Mouse (Mus musculus) midbrain, embryonic 11.5 days (tissue): ENCODE measurements at regions not wholly inside any gene's neighbourhood (a gene's known extent, or its start where the extent isn't known, plus 50 kb on each side); places are given as distances from the start of the nearest gene placed in this dataset.

Experiments
- ATAC-seq: fragments of 200-750 bp; cut with Nextera tagmentation; 2 replicates; pipeline ENCODE4 v1.8.0; 2017; ENCODE audit warnings: moderate TSS enrichment, moderate library complexity; ENCODE audit not compliant: low FRiP score
- DNase-seq: peaks from one replicate; pipeline ENCODE4 v3.0.0; 2015; ENCODE audit warnings: low spot score; ENCODE audit errors: missing footprints
- H3K27ac ChIP-seq: fragments of 300-500 bp; sonication (generic); 2 replicates; pipeline ENCODE4 v1.5.1; 2014; ENCODE audit warnings: low read depth, low read length
- H3K27me3 ChIP-seq: fragments of 300-500 bp; sonication (generic); 2 replicates; pipeline ENCODE4 v1.6.1; 2014; ENCODE audit warnings: mild to moderate bottlenecking, low read length, moderate library complexity, mixed read lengths; ENCODE audit not compliant: control insufficient read depth, insufficient read depth
- H3K36me3 ChIP-seq: fragments of 300-500 bp; sonication (generic); 2 replicates; pipeline ENCODE4 v1.6.1; 2014; ENCODE audit warnings: mild to moderate bottlenecking, low read length, moderate library complexity, mixed read lengths; ENCODE audit not compliant: control insufficient read depth, insufficient read depth
- H3K4me1 ChIP-seq: fragments of 300-500 bp; sonication (generic); 2 replicates; pipeline ENCODE4 v1.6.1; 2014; ENCODE audit warnings: low read length; ENCODE audit not compliant: control insufficient read depth, insufficient read depth
- H3K4me2 ChIP-seq: fragments of 300-500 bp; sonication (generic); 2 replicates; pipeline ENCODE4 v1.6.1; 2014; ENCODE audit warnings: mild to moderate bottlenecking, moderate library complexity
- H3K4me3 ChIP-seq: fragments of 300-500 bp; sonication (generic); 2 replicates; pipeline ENCODE4 v1.5.1; 2014; ENCODE audit warnings: low read depth, low read length
- H3K9ac ChIP-seq: fragments of 300-500 bp; sonication (generic); 2 replicates; pipeline ENCODE4 v1.6.1; 2014; ENCODE audit warnings: low read length
- H3K9me3 ChIP-seq: fragments of 300-500 bp; sonication (generic); 2 replicates; pipeline ENCODE4 v1.6.1; 2016; ENCODE audit warnings: low read length; ENCODE audit not compliant: control insufficient read depth
- WGBS: fragments of 180-500 bp; shearing (Covaris S2); extraction: QIAGEN DNeasy Blood & Tissue Kit; methylation state at CpG from one replicate; pipeline ENCODE4 v1.1.7; 2014; 5-methylcytosine and 5-hydroxymethylcytosine counted together

DNA sequence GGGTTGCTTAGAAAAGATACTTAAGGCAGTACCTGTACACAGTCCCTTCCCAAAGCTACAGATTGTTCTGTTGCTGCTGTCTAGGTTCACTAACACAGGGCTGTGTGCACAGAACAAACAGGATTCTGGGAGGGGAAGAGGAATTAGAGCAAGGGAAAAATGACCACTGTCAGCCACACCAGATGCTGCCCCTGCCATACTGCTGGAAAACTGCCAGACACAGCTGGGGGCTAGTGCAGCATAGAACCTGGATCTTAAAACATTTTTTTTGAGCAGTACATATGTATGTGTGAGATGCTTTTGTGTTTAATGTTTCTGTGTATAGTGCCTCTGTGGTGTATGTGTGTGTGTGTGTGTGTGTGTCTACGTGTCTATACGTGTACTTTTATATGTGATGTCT lies 291.7 kb upstream of the Myt1l start:
- WGBS, result 95% methylated on average over 2 of the region's 2 CpGs
- peak; percentile 62 for DNase-seq
- ATAC-seq, result no peak
- H3K36me3 ChIP-seq, result no peaks in the 10 kb centered on the region
- H3K9ac ChIP-seq, result no peak overlapping the region
- H3K27me3 ChIP-seq, result no peaks in the 10 kb centered on the region
- H3K4me3 ChIP-seq, result no peak overlapping the region
- H3K4me1 ChIP-seq, result peaks cover 15% of the 10 kb centered on the region
- H3K9me3 ChIP-seq, result no peaks in the 10 kb centered on the region
- no peak overlapping the region for H3K4me2 ChIP-seq
- H3K27ac ChIP-seq, result no peak overlapping the region

DNA sequence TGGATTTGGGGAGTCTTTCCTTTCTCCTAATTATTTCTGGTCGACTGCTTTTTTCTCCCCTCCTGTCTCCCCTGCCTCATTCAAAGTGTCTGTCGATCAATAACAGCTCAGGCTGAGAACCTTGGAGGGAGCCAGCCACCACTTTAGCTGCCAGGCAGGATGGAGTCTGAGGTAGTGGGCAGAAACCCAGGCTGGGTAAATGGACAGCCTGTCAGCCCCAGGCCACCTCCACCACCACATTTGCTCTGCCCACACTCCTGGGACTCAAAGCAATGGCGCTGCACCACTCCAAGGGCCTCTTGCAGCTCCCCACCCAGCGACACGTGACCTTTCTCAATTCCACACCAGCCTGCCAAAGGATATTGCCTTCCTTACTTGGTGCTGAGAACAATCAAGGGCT lies 290.7 kb upstream of the Myt1l start:
- H3K4me3 ChIP-seq, result no peak overlapping the region
- H3K27ac ChIP-seq, result no peak overlapping the region
- 46% methylated on average over 5 of the region's 5 CpGs for WGBS
- no peak for ATAC-seq
- no peaks in the 10 kb centered on the region for H3K9me3 ChIP-seq
- DNase-seq, result peak; percentile 54
- H3K4me2 ChIP-seq, result no peak overlapping the region
- H3K27me3 ChIP-seq, result no peaks in the 10 kb centered on the region
- no peak overlapping the region for H3K9ac ChIP-seq
- H3K36me3 ChIP-seq, result no peaks in the 10 kb centered on the region
- H3K4me1 ChIP-seq, result peaks cover 11% of the 10 kb centered on the region

DNA sequence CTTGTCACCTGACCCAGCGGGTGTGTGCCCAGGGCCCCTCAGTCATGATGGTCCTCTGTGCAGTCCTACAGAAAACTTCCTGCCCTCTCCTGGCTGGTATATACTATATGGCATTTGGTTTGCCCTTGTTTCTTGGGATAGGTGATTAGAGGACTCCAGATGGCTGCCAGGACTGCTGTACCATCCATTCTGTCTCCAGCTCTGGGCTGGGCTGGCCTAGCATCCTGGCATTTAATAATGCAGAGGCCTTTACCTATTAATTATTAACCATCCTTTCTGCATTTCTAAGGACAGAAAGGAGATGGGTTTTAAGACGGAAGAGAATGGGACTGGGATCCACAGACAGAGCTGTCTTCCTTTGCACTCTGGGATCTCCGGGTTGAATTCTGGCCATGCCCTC lies 288.7 kb upstream of the Myt1l start:
- Histone ChIP-seq H3K27me3 (no peaks in the 10 kb centered on the region), H3K9me3 (no peaks in the 10 kb centered on the region), H3K9ac (no peak overlapping the region), H3K27ac (no peak overlapping the region), H3K4me1 (no peaks in the 10 kb centered on the region), H3K36me3 (no peaks in the 10 kb centered on the region), H3K4me3 (no peak overlapping the region), H3K4me2 (no peak overlapping the region)
- no peak for ATAC-seq
- peak; percentile 49 for DNase-seq
- 93% methylated on average over 3 of the region's 3 CpGs for WGBS

DNA sequence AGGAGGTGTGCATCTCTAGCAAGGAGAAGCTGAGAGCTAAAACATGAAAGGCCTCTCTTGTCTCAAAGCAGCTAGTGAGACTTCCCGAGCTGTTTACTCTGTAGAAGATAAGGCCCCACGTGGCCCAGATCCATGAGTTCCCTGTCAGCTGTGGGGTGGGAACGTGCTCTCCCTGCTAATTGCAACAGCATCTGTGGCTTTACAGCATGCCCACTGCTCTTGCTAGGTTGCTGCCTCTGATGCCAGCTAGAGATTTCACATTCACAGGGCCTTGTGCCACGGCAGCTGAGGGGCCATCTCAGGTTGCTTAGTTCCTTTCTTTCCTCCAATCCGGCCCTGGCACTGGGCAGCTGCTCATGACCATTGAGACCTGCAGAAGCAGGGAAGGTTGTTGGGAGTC lies 288.2 kb upstream of the Myt1l start:
- no peak overlapping the region for H3K4me3 ChIP-seq
- H3K4me2 ChIP-seq, result no peak overlapping the region
- DNase-seq, result no peak
- H3K4me1 ChIP-seq, result no peaks in the 10 kb centered on the region
- no peak overlapping the region for H3K9ac ChIP-seq
- H3K36me3 ChIP-seq, result no peaks in the 10 kb centered on the region
- no peaks in the 10 kb centered on the region for H3K9me3 ChIP-seq
- no peak for ATAC-seq
- H3K27me3 ChIP-seq, result no peaks in the 10 kb centered on the region
- 68% methylated on average over 5 of the region's 5 CpGs for WGBS
- H3K27ac ChIP-seq, result no peak overlapping the region

DNA sequence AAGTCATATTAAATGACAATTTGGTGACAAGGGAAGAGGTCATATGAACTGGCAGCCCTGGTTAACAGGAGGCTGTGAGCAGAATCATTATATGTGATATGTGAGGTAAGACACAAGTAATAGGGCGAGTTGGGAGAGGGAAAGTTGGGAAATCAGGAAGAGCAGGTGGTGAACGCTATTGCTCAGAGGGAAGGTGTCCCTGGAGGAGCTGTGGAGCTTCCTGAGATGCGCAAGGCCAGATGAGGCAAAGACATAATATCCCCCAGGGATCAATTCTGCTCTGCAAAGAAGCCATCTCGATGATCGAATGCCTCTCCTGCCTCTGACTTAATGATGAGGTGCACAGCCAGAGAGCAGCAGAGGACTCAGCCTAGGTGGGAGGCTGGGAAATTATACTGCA lies 285.1 kb upstream of the Myt1l start:
- H3K4me1 ChIP-seq, result 0 out of 2 replicates have a peak, but pooled peaks cover 2% of the 10 kb centered on the region
- DNase-seq (no peak), ATAC-seq (no peak)
- H3K9ac ChIP-seq, result no peak overlapping the region
- H3K27me3 ChIP-seq, result no peaks in the 10 kb centered on the region
- no peak overlapping the region for H3K4me3 ChIP-seq
- H3K4me2 ChIP-seq, result no peak overlapping the region
- no peaks in the 10 kb centered on the region for H3K9me3 ChIP-seq
- no peaks in the 10 kb centered on the region for H3K36me3 ChIP-seq
- 85% methylated on average over 5 of the region's 5 CpGs for WGBS
- H3K27ac ChIP-seq, result no peak overlapping the region

DNA sequence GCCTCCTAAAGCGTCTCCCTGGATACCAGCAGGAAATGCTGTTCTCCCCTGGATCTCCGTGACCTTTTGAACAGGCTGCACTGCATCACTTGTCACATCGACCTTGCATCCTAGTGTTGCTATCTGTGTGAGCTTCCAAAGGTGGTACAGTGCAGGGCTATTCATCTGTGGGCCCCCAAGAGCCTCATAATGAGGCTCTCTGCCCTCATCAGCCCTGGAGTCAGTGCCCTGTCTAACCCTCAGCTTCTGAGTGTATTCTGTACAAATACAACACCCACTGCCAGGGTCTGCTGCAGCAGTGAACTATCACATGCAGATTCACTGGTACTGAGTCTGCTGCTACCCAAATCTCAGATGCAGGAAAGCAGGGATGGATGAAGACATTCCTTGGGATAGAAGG lies 282.1 kb upstream of the Myt1l start:
- no peak overlapping the region for H3K27ac ChIP-seq
- H3K9me3 ChIP-seq, result no peaks in the 10 kb centered on the region
- no peaks in the 10 kb centered on the region for H3K27me3 ChIP-seq
- 0 out of 2 replicates have a peak, but pooled peaks cover 2% of the 10 kb centered on the region for H3K4me1 ChIP-seq
- H3K9ac ChIP-seq, result no peak overlapping the region
- H3K36me3 ChIP-seq, result no peaks in the 10 kb centered on the region
- no peak overlapping the region for H3K4me3 ChIP-seq
- DNase-seq (peak; percentile 41), ATAC-seq (no peak)
- H3K4me2 ChIP-seq, result no peak overlapping the region
- WGBS, result 50% methylated on average over 3 of the region's 3 CpGs

DNA sequence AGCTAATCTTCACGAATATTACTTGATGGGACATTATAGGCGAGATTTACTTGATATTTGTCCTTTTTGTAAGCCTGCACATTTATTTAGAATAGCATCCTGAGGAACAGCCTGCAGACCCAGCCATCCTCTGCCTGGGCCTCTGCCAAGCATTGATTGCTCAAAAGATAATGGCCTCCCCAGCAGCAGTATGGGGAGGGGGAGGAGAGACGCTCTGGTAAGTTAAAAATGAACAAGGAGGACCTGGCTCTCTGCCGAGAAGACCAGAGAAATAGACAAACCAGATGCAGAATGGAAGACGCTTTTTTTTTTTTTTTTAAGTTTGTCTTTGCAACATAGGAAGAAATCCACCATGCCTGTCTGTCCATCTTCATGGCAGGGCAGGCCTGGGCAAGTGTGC lies 280.8 kb upstream of the Myt1l start:
- Histone ChIP-seq H3K9me3 (no peaks in the 10 kb centered on the region), H3K27ac (no peak overlapping the region)
- WGBS, result 84% methylated on average over 5 of the region's 5 CpGs

DNA sequence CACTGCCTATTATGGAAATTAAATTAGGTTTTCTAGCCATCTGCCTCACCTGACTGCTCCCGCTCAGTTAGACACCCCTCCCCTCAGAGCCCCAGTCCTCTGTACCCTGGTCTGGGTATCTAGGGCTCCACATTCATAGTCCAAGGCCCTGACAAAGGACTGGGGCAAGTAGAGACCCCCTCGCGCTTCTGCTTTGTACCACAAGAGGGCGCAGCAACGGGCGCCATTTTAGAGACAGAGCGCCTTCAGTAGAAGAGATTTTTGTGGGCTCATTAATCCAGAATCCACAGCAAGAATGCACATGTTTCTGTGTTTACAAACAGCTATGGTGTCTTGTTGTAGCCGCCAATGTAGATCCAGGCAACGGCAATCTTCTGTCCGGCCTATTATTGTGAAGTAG lies 279.7 kb upstream of the Myt1l start:
- no peak for DNase-seq
- no peak overlapping the region for H3K4me3 ChIP-seq
- ATAC-seq, result no peak
- 0 out of 2 replicates have a peak, but pooled peaks cover 2% of the 10 kb centered on the region for H3K4me1 ChIP-seq
- 82% methylated on average over 10 of the region's 10 CpGs for WGBS
- no peak overlapping the region for H3K4me2 ChIP-seq
- no peak overlapping the region for H3K27ac ChIP-seq
- no peaks in the 10 kb centered on the region for H3K9me3 ChIP-seq
- H3K9ac ChIP-seq, result no peak overlapping the region
- no peaks in the 10 kb centered on the region for H3K36me3 ChIP-seq
- H3K27me3 ChIP-seq, result no peaks in the 10 kb centered on the region

More for the DNA sequence above, 280.8 kb upstream of the Myt1l start:
- Histone ChIP-seq H3K4me3 (no peak overlapping the region), H3K9ac (no peak overlapping the region), H3K4me2 (no peak overlapping the region), H3K27me3 (no peaks in the 10 kb centered on the region), H3K36me3 (no peaks in the 10 kb centered on the region), H3K4me1 (0 out of 2 replicates have a peak, but pooled peaks cover 2% of the 10 kb centered on the region)
- no peak for ATAC-seq
- no peak for DNase-seq

DNA sequence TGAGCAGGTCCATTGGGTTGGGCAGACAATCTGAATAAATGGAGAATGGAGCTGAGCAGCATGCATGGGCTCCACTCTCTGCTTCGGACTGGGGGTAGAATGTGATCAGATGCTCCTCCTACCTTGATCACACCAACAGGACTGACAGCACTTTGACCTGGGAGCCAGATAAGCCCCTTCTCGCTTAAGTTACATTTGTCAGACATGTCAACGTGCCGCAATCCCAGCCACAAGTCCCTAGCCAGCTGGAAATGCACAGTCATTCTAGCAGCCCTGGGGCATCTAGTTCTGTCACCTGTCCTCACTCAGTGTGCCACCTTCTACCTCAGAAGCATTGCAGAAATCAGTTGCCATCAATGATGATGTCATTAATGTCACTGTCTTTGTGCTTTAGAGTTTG lies 272.1 kb upstream of the Myt1l start:
- ATAC-seq, result no peak
- DNase-seq, result peak; percentile 68
- Histone ChIP-seq H3K9me3 (no peaks in the 10 kb centered on the region), H3K27me3 (no peaks in the 10 kb centered on the region), H3K36me3 (no peaks in the 10 kb centered on the region), H3K27ac (no peak overlapping the region), H3K4me3 (no peak overlapping the region), H3K4me1 (peaks cover 25% of the 10 kb centered on the region), H3K9ac (no peak overlapping the region), H3K4me2 (no peak overlapping the region)
- 95% methylated on average over 4 of the region's 4 CpGs for WGBS
